Mouse (Mus musculus): ENCODE measurements around the gene Serinc3. TPM values are rescaled to one million over a fixed set of nuclear protein-coding genes. Genes with fewer than 3 reads are reported as not detected.

Gene Serinc3
- 770 TPM for polyA plus RNA-seq (2014; fragmentation: Illumina TruSeq; extraction: RNeasy Lipid Tissue Mini Kit (QIAGEN cat#74804); ENCODE audit: low replicate concordance)

GRCm38 (mm10) chr2:163644575-163645385 lies at the start of gene Serinc3:
Gene Serinc3, minus strand, starts transcription at chr2:163645131.

GRCm38 (mm10) chr2:163657975-163658886 lies 13.3 kb upstream of the Serinc3 start, which contains the start of gene Pkig:
Gene Pkig, plus strand, starts transcription at chr2:163658386.

GRCm38 (mm10) chr2:163602101-163602971 lies 42.6 kb downstream of the Serinc3 start, which contains the start of gene Ttpal:
Gene Ttpal, plus strand, starts transcription at chr2:163602314.

Other genes with a start within 250 kb of the Serinc3 start
- not detected for gene Jph2, start 247.1 kb downstream of the Serinc3 start, polyA plus RNA-seq (2014; fragmentation: Illumina TruSeq; extraction: RNeasy Lipid Tissue Mini Kit (QIAGEN cat#74804); ENCODE audit: low replicate concordance)
- 57.6 TPM for gene Oser1, start 220.4 kb downstream of the Serinc3 start, polyA plus RNA-seq (2014; fragmentation: Illumina TruSeq; extraction: RNeasy Lipid Tissue Mini Kit (QIAGEN cat#74804); ENCODE audit: low replicate concordance)
- not detected for gene Gdap1l1, start 206.7 kb downstream of the Serinc3 start, polyA plus RNA-seq (2014; fragmentation: Illumina TruSeq; extraction: RNeasy Lipid Tissue Mini Kit (QIAGEN cat#74804); ENCODE audit: low replicate concordance)
- gene Fitm2, start 172.5 kb downstream of the Serinc3 start, polyA plus RNA-seq (2014; fragmentation: Illumina TruSeq; extraction: RNeasy Lipid Tissue Mini Kit (QIAGEN cat#74804); ENCODE audit: low replicate concordance): 8.3 TPM
- gene R3hdml, start 152.8 kb downstream of the Serinc3 start, polyA plus RNA-seq (2014; fragmentation: Illumina TruSeq; extraction: RNeasy Lipid Tissue Mini Kit (QIAGEN cat#74804); ENCODE audit: low replicate concordance): not detected
- 100.0 TPM for gene Hnf4a, start 138.3 kb downstream of the Serinc3 start, polyA plus RNA-seq (2014; fragmentation: Illumina TruSeq; extraction: RNeasy Lipid Tissue Mini Kit (QIAGEN cat#74804); ENCODE audit: low replicate concordance)
- gene Ttpal, start 42.8 kb downstream of the Serinc3 start, polyA plus RNA-seq (2014; fragmentation: Illumina TruSeq; extraction: RNeasy Lipid Tissue Mini Kit (QIAGEN cat#74804); ENCODE audit: low replicate concordance): 19.2 TPM
- 50.9 TPM for gene Pkig, start 13.3 kb upstream of the Serinc3 start, polyA plus RNA-seq (2014; fragmentation: Illumina TruSeq; extraction: RNeasy Lipid Tissue Mini Kit (QIAGEN cat#74804); ENCODE audit: low replicate concordance)
- 111 TPM for gene Ada, start 105.1 kb upstream of the Serinc3 start, polyA plus RNA-seq (2014; fragmentation: Illumina TruSeq; extraction: RNeasy Lipid Tissue Mini Kit (QIAGEN cat#74804); ENCODE audit: low replicate concordance)
- gene Ccn5, start 175.7 kb upstream of the Serinc3 start, polyA plus RNA-seq (2014; fragmentation: Illumina TruSeq; extraction: RNeasy Lipid Tissue Mini Kit (QIAGEN cat#74804); ENCODE audit: low replicate concordance): not detected
- gene Kcnk15, start 208.5 kb upstream of the Serinc3 start, polyA plus RNA-seq (2014; fragmentation: Illumina TruSeq; extraction: RNeasy Lipid Tissue Mini Kit (QIAGEN cat#74804); ENCODE audit: low replicate concordance): not detected